Mouse (Mus musculus) adrenal gland, postnatal 0 days (tissue): ENCODE results near the gene H2-DMb1. TPM values are rescaled to one million over a fixed set of nuclear protein-coding genes. Genes with fewer than 3 reads are reported as not detected.

Experiments used
- polyA plus RNA-seq: library from polyadenylated mRNA; unstranded; fragments of >200 nt; fragmentation: Nextera tagmentation; extraction: Ambion mirVana; gene quantifications from 2 replicates; pipeline ENCODE4 v1.2.1, GENCODE M21; 2015

The H2-DMb1 gene
- polyA plus RNA-seq, result 1.9 and 2.3 TPM in 2 replicates

DNA sequence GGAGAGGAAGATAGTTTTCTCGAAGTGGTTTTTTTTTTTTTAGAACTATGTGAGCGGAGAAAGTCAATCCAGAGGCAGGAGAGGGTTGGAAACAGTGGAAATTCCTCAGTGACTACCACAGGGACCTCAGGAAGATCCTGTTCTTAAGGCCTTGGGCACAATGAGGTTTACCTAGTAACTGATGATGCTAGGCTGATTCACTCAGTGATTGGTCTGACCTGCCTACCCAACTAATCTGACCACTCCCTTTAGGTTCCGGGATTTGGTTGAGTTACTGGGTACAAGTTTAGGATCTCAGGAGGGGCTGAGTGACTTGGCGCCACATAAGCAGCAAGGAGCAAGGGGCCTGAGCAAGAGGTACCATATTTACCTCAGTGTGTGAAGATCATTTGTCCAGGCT is at the start of gene H2-DMb1:
Gene H2-DMb1, plus strand, starts transcription at position 150 of the 400 bp plus-strand sequence.

DNA sequence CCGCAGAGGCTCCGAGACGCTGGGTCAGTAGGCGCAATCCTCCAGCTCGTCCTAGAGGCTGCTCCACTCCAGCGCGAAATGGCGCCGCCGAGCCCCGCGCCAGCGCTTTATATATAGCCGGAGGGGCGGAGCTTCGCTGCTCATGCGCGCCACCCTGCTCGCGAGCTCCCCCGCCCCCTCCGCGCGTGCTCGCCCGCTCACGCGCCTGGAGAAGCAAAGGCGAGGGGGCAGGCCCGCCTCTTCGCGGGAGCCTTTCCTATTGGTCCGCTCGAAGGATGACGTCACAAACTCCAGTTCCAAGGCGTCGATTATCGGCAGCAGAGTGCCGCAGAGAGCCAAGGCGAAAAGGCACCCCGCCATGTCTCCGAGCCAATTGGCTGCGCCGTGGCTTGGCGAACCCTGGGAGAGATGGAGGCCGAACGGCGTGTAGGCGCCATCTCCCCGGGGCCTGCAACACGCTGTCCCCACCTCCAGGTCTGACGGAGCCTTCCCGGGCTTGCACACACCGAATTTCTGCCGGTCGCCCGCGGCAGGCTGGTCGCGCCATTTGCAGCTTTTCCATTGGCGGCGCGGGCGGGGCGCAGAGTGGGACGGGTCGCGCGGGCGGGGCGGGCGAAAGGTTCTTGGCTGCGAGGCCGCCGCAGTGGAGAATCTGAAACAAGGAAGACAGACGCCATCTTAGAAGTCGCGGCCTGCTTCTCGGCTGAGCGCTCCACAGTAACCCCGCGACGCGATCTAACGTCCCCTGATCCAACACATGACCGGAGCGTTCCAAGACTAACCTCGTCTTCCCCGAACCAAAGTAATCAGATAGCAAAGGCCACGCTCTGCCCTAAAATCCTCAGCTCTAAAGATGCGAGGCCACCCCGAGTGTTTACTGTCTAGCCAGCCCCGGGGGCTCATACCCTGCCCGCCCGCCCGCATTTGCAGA is 33.4 kb upstream of the H2-DMb1 start, which contains the start of gene H2-DMa:
Gene H2-DMa, plus strand, starts transcription at position 293 of the 931 bp plus-strand sequence.

DNA sequence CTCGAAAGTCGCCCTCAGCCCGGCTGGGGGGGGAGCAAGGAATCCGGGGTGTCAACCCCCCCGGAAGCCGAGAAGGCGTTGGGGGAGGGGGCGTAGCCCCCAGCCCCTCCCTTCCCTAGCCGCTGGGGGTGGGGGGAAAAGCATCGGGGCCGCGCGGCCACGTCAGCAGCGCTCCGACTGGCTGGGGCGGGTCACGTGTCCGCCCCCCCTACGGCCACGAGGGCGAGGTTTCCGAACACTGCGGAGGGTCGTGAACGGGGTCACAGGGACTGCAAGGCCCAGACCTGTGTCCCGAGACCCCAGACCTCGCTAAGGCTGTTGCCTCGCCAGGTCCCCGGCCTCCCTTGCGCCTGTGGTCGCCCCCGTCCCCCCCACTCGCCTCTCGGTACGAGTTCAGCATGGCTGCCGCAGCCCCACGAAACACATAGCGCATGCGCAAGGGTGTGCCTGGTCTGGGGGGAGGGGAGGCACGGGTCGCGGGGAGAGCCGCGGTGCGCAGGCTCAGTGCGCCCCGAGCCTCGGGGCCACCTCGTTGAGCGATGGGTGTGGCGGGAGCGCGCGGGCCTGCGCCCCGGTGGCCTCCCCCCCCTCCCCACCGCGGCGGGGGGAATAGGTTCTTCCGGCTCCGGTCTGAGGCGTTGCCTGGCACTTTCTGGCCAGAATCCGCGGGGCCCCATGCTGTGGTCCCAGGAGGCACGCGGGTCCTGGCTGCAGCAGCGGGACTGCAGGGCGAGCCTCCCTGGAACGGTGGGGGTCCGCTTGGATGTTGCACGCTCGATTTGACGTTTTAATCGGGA is 30.5 kb upstream of the H2-DMb1 start, which contains the start of gene Brd2:
Gene Brd2, minus strand, starts transcription at position 447 of the 797 bp plus-strand sequence.

DNA sequence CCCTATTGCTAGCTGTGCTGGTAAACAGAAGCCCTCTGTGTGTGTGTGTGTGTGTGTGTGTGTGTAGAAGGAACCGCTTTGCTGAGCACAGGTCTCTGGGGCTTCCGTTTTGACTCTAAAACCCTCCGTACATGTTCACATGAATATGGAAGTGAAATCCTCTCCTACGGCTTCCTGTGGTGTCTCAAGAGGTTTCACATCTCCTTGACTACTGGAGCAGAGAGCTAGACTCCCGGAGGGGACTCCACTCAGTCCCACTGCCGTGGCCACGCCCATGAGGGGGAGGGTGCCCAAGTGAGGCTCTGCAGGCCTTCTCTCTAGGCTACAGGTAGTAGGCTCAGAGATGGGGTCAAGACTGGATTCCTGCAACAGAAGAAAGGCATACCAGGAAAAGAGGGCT is 9.8 kb upstream of the H2-DMb1 start, which contains the start of gene H2-DMb2:
Gene H2-DMb2, plus strand, starts transcription at position 275 of the 400 bp plus-strand sequence.

DNA sequence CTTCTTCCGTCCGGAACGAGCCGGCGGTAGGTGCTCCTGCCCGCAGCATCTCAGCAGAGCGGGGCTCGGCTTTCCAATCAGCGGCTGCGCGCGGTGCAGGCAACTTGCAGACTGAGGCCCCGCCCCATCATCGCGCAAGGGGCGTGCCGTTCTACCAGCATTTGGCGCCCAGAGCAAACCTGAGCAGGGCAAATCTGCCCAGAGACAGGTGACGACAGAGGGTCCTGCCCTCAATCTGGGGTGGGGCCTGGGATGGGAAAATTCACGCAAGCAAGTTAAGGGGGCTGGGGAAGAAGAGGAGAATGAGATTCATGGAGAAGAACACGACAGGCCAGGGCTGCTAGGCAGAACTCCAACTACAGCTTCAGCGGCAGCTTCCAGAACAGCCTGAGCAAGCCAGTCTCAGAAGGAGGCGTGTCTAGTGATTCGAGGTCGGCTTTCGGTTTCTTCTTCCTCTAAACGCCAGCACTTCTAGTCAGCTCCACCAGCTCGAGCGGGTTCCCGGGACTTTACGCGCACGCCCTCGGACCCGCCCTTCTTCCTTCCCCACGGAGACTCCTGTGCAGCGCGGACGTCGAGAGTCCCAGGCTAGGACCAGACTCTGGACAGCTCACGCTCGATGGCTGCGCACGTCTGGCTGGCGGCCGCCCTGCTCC is 34.5 kb downstream of the H2-DMb1 start, which contains the start of the genes Tap1 and Psmb9:
Gene Tap1, plus strand, starts transcription at position 293 of the 656 bp plus-strand sequence.
Gene Psmb9, minus strand, starts transcription at position 504 of the 656 bp plus-strand sequence.

DNA sequence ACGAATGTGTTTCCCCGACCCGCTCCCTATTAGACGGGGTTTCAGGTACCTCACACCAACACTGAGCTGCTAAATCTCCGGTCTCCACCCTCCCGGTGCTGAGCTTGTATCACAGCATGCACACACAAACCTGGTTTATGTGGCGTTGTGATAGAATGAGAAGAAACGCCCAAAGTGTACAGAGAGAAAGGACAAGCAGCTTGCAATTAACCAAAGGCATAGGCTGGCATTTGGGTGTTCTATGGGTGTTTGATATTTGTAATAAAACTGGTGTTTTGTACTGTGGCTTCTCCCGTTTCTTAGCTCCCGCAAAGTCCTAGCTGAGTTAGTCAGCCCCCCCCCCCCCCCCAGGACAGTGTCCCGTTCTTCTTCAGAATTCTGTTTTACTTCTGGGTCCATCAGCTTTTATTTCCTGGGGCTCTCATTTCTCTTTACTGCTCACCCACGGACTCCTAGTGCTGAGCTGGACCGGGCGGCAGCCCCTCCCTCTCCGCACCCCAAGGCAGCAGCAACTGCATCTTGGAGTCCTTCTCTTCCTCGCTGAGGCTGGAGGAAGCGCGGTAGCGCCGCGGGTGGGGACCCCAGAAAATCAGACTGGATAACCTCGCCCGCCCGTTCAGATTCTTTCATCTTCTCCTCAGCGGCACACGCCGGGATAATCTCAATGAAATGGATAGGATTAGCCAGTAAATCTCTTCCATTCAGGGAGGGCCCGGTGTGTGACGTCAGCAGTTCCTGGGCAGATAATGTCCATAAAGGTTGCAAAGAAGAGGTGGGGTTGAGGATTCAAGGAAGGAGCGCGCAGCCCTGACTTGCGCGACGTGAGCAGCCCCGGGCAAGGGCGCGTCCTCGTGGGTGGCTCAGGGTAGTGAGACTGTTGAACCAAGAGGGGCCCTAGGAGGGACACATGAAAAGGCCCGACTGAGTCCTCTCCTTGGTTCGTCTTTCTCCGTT is 44.3 kb downstream of the H2-DMb1 start, which contains the start of gene Psmb8:
Gene Psmb8, plus strand, starts transcription at position 781 of the 954 bp plus-strand sequence.

DNA sequence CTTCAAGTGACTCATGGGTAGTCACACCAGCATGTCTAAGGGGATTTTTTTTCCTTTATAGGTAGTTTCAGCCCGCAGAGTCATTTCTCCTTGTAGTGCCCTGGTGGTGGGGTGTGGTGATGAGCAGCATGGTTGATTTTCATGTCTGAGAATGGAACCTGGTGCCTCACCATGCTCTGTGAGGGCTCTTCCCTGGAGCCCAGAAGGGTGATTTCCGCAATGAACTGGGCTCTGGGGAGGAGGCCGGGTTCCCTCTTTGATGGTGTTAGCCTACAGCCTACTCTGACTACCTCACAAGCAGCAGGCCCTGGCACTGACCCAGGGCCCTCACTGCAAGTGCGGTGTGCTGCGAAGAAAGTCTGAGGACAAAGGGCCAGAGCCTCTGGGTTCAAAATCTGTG is 50.6 kb downstream of the H2-DMb1 start, which contains the start of gene Tap2:
Gene Tap2, plus strand, starts transcription at position 84 of the 400 bp plus-strand sequence.

Other genes with a start within 250 kb of the H2-DMb1 start
- 0.27 TPM in 1 of 2 replicates, not detected in the other for gene Platr17, start 247.9 kb upstream of the H2-DMb1 start, polyA plus RNA-seq
- gene Daxx, start 243.7 kb upstream of the H2-DMb1 start, polyA plus RNA-seq, result 23.8 and 32.1 TPM in 2 replicates
- gene Tapbp, start 237.2 kb upstream of the H2-DMb1 start, polyA plus RNA-seq, result 72.5 and 91.8 TPM in 2 replicates
- gene Zbtb22, start 237.2 kb upstream of the H2-DMb1 start, polyA plus RNA-seq, result 14.6 and 16.5 TPM in 2 replicates
- gene Rgl2, start 223.5 kb upstream of the H2-DMb1 start, polyA plus RNA-seq, result 20.0 and 32.4 TPM in 2 replicates
- 108 and 142 TPM in 2 replicates for gene Pfdn6, start 212.7 kb upstream of the H2-DMb1 start, polyA plus RNA-seq
- gene Wdr46, start 212.4 kb upstream of the H2-DMb1 start, polyA plus RNA-seq, result 17.5 and 21.3 TPM in 2 replicates
- gene B3galt4, start 201.6 kb upstream of the H2-DMb1 start, polyA plus RNA-seq, result 7.6 and 8.1 TPM in 2 replicates
- 28.4 and 40.1 TPM in 2 replicates for gene Vps52, start 197.3 kb upstream of the H2-DMb1 start, polyA plus RNA-seq
- 2,003 and 3,084 TPM in 2 replicates for gene Rps18, start 197.1 kb upstream of the H2-DMb1 start, polyA plus RNA-seq
- gene H2-K1, start 152.7 kb upstream of the H2-DMb1 start, polyA plus RNA-seq, result 146 and 274 TPM in 2 replicates
- 22.3 and 29.6 TPM in 2 replicates for gene Ring1, start 128.4 kb upstream of the H2-DMb1 start, polyA plus RNA-seq
- 105 and 163 TPM in 2 replicates for gene H2-Ke6, start 125.0 kb upstream of the H2-DMb1 start, polyA plus RNA-seq
- 99.2 and 160 TPM in 2 replicates for gene Slc39a7, start 121.4 kb upstream of the H2-DMb1 start, polyA plus RNA-seq
- 33.2 and 38.4 TPM in 2 replicates for gene Rxrb, start 121.3 kb upstream of the H2-DMb1 start, polyA plus RNA-seq
- 0.25 and 0.80 TPM in 2 replicates for gene Col11a2, start 113.6 kb upstream of the H2-DMb1 start, polyA plus RNA-seq
- gene H2-Oa, start 60.7 kb upstream of the H2-DMb1 start, polyA plus RNA-seq, result 0.25 TPM in 1 of 2 replicates, not detected in the other
- 10.2 and 13.7 TPM in 2 replicates for gene H2-DMa, start 33.5 kb upstream of the H2-DMb1 start, polyA plus RNA-seq
- gene Brd2, start 30.4 kb upstream of the H2-DMb1 start, polyA plus RNA-seq, result 69.4 and 71.0 TPM in 2 replicates
- gene H2-DMb2, start 9.8 kb upstream of the H2-DMb1 start, polyA plus RNA-seq, result 0.44 and 0.97 TPM in 2 replicates
- gene Tap1, start 34.5 kb downstream of the H2-DMb1 start, polyA plus RNA-seq, result 8.0 and 13.6 TPM in 2 replicates
- gene Psmb9, start 34.7 kb downstream of the H2-DMb1 start, polyA plus RNA-seq, result 16.0 and 17.9 TPM in 2 replicates
- 43.3 and 45.2 TPM in 2 replicates for gene Psmb8, start 44.6 kb downstream of the H2-DMb1 start, polyA plus RNA-seq
- gene Tap2, start 50.5 kb downstream of the H2-DMb1 start, polyA plus RNA-seq, result 10.7 and 23.8 TPM in 2 replicates
- 0.16 and 0.21 TPM in 2 replicates for gene H2-Ob, start 85.8 kb downstream of the H2-DMb1 start, polyA plus RNA-seq
- 8.1 and 12.1 TPM in 2 replicates for gene H2-Ab1, start 104.6 kb downstream of the H2-DMb1 start, polyA plus RNA-seq
- 5.4 and 5.7 TPM in 2 replicates for gene H2-Aa, start 134.8 kb downstream of the H2-DMb1 start, polyA plus RNA-seq
- 4.8 and 6.7 TPM in 2 replicates for gene H2-Eb1, start 152.8 kb downstream of the H2-DMb1 start, polyA plus RNA-seq
- not detected in 2 replicates for gene H2-Eb2, start 172.6 kb downstream of the H2-DMb1 start, polyA plus RNA-seq
- 0.12 and 0.22 TPM in 2 replicates for gene Btnl2, start 201.8 kb downstream of the H2-DMb1 start, polyA plus RNA-seq
- gene Btnl1, start 224.1 kb downstream of the H2-DMb1 start, polyA plus RNA-seq, result not detected in 2 replicates
- 1.4 and 2.6 TPM in 2 replicates for gene BC051142, start 245.7 kb downstream of the H2-DMb1 start, polyA plus RNA-seq